Mouse (Mus musculus) embryonic facial prominence, embryonic 10.5 days (tissue): Measurements from ENCODE around the gene Necab3. TPM values are rescaled to one million over a fixed set of nuclear protein-coding genes. Genes with fewer than 3 reads are reported as not detected.

ENCODE experiments used
- DNase-seq: peaks from one replicate; pipeline ENCODE4 v3.0.0-alpha.2; 2017; ENCODE audit warnings: low spot score
- H3K27ac ChIP-seq: fragments of 300-500 bp; sonication (generic); replicated peaks from 2 replicates; pipeline ENCODE4 v1.5.1; 2016; ENCODE audit warnings: mild to moderate bottlenecking
- H3K27me3 ChIP-seq: fragments of 300-500 bp; sonication (generic); replicated peaks from 2 replicates; pipeline ENCODE4 v1.6.1; 2016; ENCODE audit warnings: low read depth, mild to moderate bottlenecking; ENCODE audit not compliant: poor library complexity, severe bottlenecking
- H3K36me3 ChIP-seq: fragments of 300-500 bp; sonication (generic); replicated peaks from 2 replicates; pipeline ENCODE4 v1.6.1; 2016; ENCODE audit warnings: mild to moderate bottlenecking, moderate library complexity
- H3K4me1 ChIP-seq: fragments of 300-500 bp; sonication (generic); 2 replicates; pipeline ENCODE4 v1.6.1; 2016
- H3K4me3 ChIP-seq: fragments of 300-500 bp; sonication (generic); 2 replicates; pipeline ENCODE4 v1.5.1; 2016; ENCODE audit warnings: mild to moderate bottlenecking, moderate library complexity
- H3K9me3 ChIP-seq: fragments of 300-500 bp; sonication (generic); 2 replicates; pipeline ENCODE4 v1.6.1; 2016; ENCODE audit warnings: mild to moderate bottlenecking
- WGBS: fragments of 180-500 bp; shearing (Covaris S2); methylation state at CpG from one replicate; pipeline ENCODE4 v1.1.7; 2016; 5-methylcytosine and 5-hydroxymethylcytosine counted together
- polyA plus RNA-seq: library from polyadenylated mRNA; unstranded; fragments of >200 nt; fragmentation: Nextera tagmentation; extraction: Ambion mirVana; gene quantifications from 2 replicates; pipeline ENCODE4 v1.2.1, GENCODE M21; 2016

Gene Necab3
- polyA plus RNA-seq, 1 experiment from 2014 or later: 3.2 TPM

DNA sequence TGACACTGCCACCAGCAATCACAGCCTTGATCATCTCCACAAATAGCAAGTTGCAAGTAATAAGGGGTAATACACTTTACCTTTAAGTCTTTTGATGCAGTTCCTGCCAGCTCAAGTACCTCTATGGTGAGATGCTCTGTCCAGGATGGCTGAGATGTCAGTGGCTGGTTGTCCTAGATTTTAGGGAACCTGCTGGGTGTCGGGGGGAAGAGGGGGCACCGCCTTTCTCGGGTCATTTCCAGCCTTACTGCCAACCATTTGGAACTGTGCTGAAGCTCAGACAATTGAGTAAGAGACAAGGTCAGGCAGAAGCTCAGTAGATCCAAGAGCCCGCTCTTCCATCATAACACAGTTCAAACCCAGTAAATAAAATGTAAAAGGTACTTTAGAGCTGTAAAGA is 63.7 kb downstream of the Necab3 start:
- WGBS: 92% methylated on average over 4 of the region's 4 CpGs
- no peaks in the 10 kb centered on the region for H3K9me3 ChIP-seq
- no peak overlapping the region for H3K4me3 ChIP-seq
- H3K36me3 ChIP-seq: peaks cover 8% of the 10 kb centered on the region; the same call in 1 of the 2 replicates
- H3K27me3 ChIP-seq: no peaks in the 10 kb centered on the region
- H3K4me1 ChIP-seq: peaks cover 20% of the 10 kb centered on the region
- H3K27ac ChIP-seq: no peak overlapping the region
- no peak for DNase-seq

Other genes with a start within 250 kb of the Necab3 start
- gene Cdk5rap1, start 185.9 kb downstream of the Necab3 start, polyA plus RNA-seq: 15.1 and 15.8 TPM in 2 replicates
- 3.0 and 3.9 TPM in 2 replicates for gene Snta1, start 150.8 kb downstream of the Necab3 start, polyA plus RNA-seq
- gene Cbfa2t2, start 122.4 kb downstream of the Necab3 start, polyA plus RNA-seq: 68.8 and 72.2 TPM in 2 replicates
- gene 1700003F12Rik, start 11.8 kb downstream of the Necab3 start, polyA plus RNA-seq: 1.3 and 2.9 TPM in 2 replicates
- 0.19 and 0.33 TPM in 2 replicates for gene Actl10, start 7.1 kb downstream of the Necab3 start, polyA plus RNA-seq
- gene E2f1, start 11.0 kb upstream of the Necab3 start, polyA plus RNA-seq: 25.2 and 26.0 TPM in 2 replicates
- gene Pxmp4, start 44.8 kb upstream of the Necab3 start, polyA plus RNA-seq: 11.6 and 13.8 TPM in 2 replicates
- gene Zfp341, start 54.4 kb upstream of the Necab3 start, polyA plus RNA-seq: 1.1 TPM in 2 replicates
- gene 4930519P11Rik, start 54.5 kb upstream of the Necab3 start, polyA plus RNA-seq: not detected in 2 replicates
- 12.8 and 14.7 TPM in 2 replicates for gene Chmp4b, start 92.8 kb upstream of the Necab3 start, polyA plus RNA-seq
- gene Gm14214, start 211.1 kb upstream of the Necab3 start, polyA plus RNA-seq: not detected in 2 replicates
- gene Raly, start 232.2 kb upstream of the Necab3 start, polyA plus RNA-seq: 52.8 and 53.1 TPM in 2 replicates
- gene a, start 232.5 kb upstream of the Necab3 start, polyA plus RNA-seq: 1.5 and 2.3 TPM in 2 replicates